Mouse (Mus musculus): ENCODE data around the gene Ercc5. TPM values are rescaled to one million over a fixed set of nuclear protein-coding genes. Genes with fewer than 3 reads are reported as not detected.

Ercc5 gene
- polyA plus RNA-seq, 2 experiments: 4.7 to 5.4 TPM

- Histone ChIP-seq H3K9me3 (ENCODE audit: control insufficient read depth, low read length) (no peaks in the 10 kb centered on the region), H3K36me3 (replicated peaks; ENCODE audit: control insufficient read depth, insufficient read depth, low read depth) (no peaks in the 10 kb centered on the region), H3K4me2 (ENCODE audit: low read depth) (no peak overlapping the region), H3K4me1 (replicated peaks; ENCODE audit: control insufficient read depth in 2 of 2, insufficient read depth in 2 of 2, low read length in 1 of 2) (peaks cover 0 to 1% of the 10 kb centered on the region in 2 experiments; a peak in 1 of 4 replicates), H3K4me3 (ENCODE audit: insufficient read depth in 1 of 2, low read depth in 2 of 2, low read length in 2 of 2) (no peak overlapping the region), H3K27ac (no peak overlapping the region), H3K27me3 (ENCODE audit: control insufficient read depth, insufficient read depth, low read length) (no peaks in the 10 kb centered on the region), H3K9ac (replicated peaks) (no peak overlapping the region)
- ATAC-seq (ENCODE audit: insufficient read depth) (no peak), DNase-seq (ENCODE audit: low read depth in 3 of 3, low spot score in 3 of 3) (no peak)
- 21% methylated on average over 3 of the region's 3 CpGs for WGBS (ENCODE audit: insufficient replicate concordance)
- TF ChIP-seq EP300 (IDR thresholded peaks at IDR 0.05; ENCODE audit: low read depth): no peak
- TF ChIP-seq CTCF (IDR thresholded peaks at IDR 0.05; ENCODE audit: low read depth): no peak
Observed at GRCm38 (mm10) chr1:44122256-44122655, 25.3 kb upstream of the Ercc5 start.

- no peaks in the 10 kb centered on the region for H3K36me3 ChIP-seq (replicated peaks; ENCODE audit: control insufficient read depth, insufficient read depth, low read depth)
- H3K9ac ChIP-seq (replicated peaks): no peak overlapping the region
- H3K4me3 ChIP-seq (ENCODE audit: insufficient read depth in 1 of 2, low read depth in 2 of 2, low read length in 2 of 2): no peak overlapping the region
- no peaks in the 10 kb centered on the region for H3K9me3 ChIP-seq (ENCODE audit: control insufficient read depth, low read length)
- WGBS (ENCODE audit: insufficient replicate concordance): 63% methylated on average over 4 of the region's 4 CpGs
- DNase-seq (ENCODE audit: low read depth in 3 of 3, low spot score in 3 of 3) (no peak), ATAC-seq (ENCODE audit: insufficient read depth) (no peak)
- TF ChIP-seq CTCF (IDR thresholded peaks at IDR 0.05; ENCODE audit: low read depth) (no peak), EP300 (IDR thresholded peaks at IDR 0.05; ENCODE audit: low read depth) (no peak)
- no peak overlapping the region for H3K4me2 ChIP-seq (ENCODE audit: low read depth)
- H3K27me3 ChIP-seq (ENCODE audit: control insufficient read depth, insufficient read depth, low read length): no peaks in the 10 kb centered on the region
- no peak overlapping the region for H3K27ac ChIP-seq
- no peaks in the 10 kb centered on the region for H3K4me1 ChIP-seq (replicated peaks; ENCODE audit: control insufficient read depth in 2 of 2, insufficient read depth in 2 of 2, low read length in 1 of 2)
Observed at GRCm38 (mm10) chr1:44125590-44125989, 22.0 kb upstream of the Ercc5 start.

- no peak for ATAC-seq (ENCODE audit: insufficient read depth)
- no peak for TF ChIP-seq EP300 (IDR thresholded peaks at IDR 0.05; ENCODE audit: low read depth)
- no peak for TF ChIP-seq CTCF (IDR thresholded peaks at IDR 0.05; ENCODE audit: low read depth)
Observed at GRCm38 (mm10) chr1:44129929-44130581, 17.5 kb upstream of the Ercc5 start.

GRCm38 (mm10) chr1:44140232-44140631 lies 7.3 kb upstream of the Ercc5 start:
- 55% methylated on average over 4 of the region's 4 CpGs for WGBS (ENCODE audit: insufficient replicate concordance)
- Histone ChIP-seq H3K4me3 (ENCODE audit: insufficient read depth in 1 of 2, low read depth in 2 of 2, low read length in 2 of 2) (no peak overlapping the region), H3K36me3 (replicated peaks; ENCODE audit: control insufficient read depth, insufficient read depth, low read depth) (no peaks in the 10 kb centered on the region), H3K27me3 (ENCODE audit: control insufficient read depth, insufficient read depth, low read length) (no peaks in the 10 kb centered on the region), H3K4me1 (replicated peaks; ENCODE audit: control insufficient read depth in 2 of 2, insufficient read depth in 2 of 2, low read length in 1 of 2) (no peaks in the 10 kb centered on the region), H3K27ac (no peak overlapping the region), H3K9me3 (ENCODE audit: control insufficient read depth, low read length) (no peaks in the 10 kb centered on the region), H3K9ac (replicated peaks) (no peak overlapping the region), H3K4me2 (ENCODE audit: low read depth) (no peak overlapping the region)
- DNase-seq (ENCODE audit: low read depth in 3 of 3, low spot score in 3 of 3) (no peak), ATAC-seq (ENCODE audit: insufficient read depth) (no peak)
- TF ChIP-seq EP300 (IDR thresholded peaks at IDR 0.05; ENCODE audit: low read depth) (no peak), CTCF (IDR thresholded peaks at IDR 0.05; ENCODE audit: low read depth) (no peak)

More at GRCm38 (mm10) chr1:44129929-44130581, 17.5 kb upstream of the Ercc5 start:
- no peak overlapping the region for H3K27ac ChIP-seq
- no peak overlapping the region for H3K9ac ChIP-seq (replicated peaks)
- 45% methylated on average over 4 of the region's 4 CpGs for WGBS (ENCODE audit: insufficient replicate concordance)
- H3K4me2 ChIP-seq (ENCODE audit: low read depth): no peak overlapping the region
- H3K4me3 ChIP-seq (ENCODE audit: insufficient read depth in 1 of 2, low read depth in 2 of 2, low read length in 2 of 2): no peak overlapping the region
- H3K36me3 ChIP-seq (replicated peaks; ENCODE audit: control insufficient read depth, insufficient read depth, low read depth): no peaks in the 10 kb centered on the region
- H3K4me1 ChIP-seq (replicated peaks; ENCODE audit: control insufficient read depth in 2 of 2, insufficient read depth in 2 of 2, low read length in 1 of 2): no peaks in the 10 kb centered on the region
- no peak for DNase-seq (ENCODE audit: low read depth in 3 of 3, low spot score in 3 of 3)
- no peaks in the 10 kb centered on the region for H3K9me3 ChIP-seq (ENCODE audit: control insufficient read depth, low read length)
- H3K27me3 ChIP-seq (ENCODE audit: control insufficient read depth, insufficient read depth, low read length): no peaks in the 10 kb centered on the region

GRCm38 (mm10) chr1:44142747-44143146 lies 4.8 kb upstream of the Ercc5 start:
- 64% methylated on average over 5 of the region's 5 CpGs for WGBS (ENCODE audit: insufficient replicate concordance)
- H3K4me3 ChIP-seq (ENCODE audit: insufficient read depth in 1 of 2, low read depth in 2 of 2, low read length in 2 of 2): no peak overlapping the region
- no peak overlapping the region for H3K4me2 ChIP-seq (ENCODE audit: low read depth)
- no peak overlapping the region for H3K9ac ChIP-seq (replicated peaks)
- no peaks in the 10 kb centered on the region for H3K36me3 ChIP-seq (replicated peaks; ENCODE audit: control insufficient read depth, insufficient read depth, low read depth)
- TF ChIP-seq EP300 (IDR thresholded peaks at IDR 0.05; ENCODE audit: low read depth) (no peak), CTCF (IDR thresholded peaks at IDR 0.05; ENCODE audit: low read depth) (no peak)
- DNase-seq (ENCODE audit: low read depth in 3 of 3, low spot score in 3 of 3) (no peak), ATAC-seq (ENCODE audit: insufficient read depth) (no peak)
- no peaks in the 10 kb centered on the region for H3K9me3 ChIP-seq (ENCODE audit: control insufficient read depth, low read length)
- no peaks in the 10 kb centered on the region for H3K27me3 ChIP-seq (ENCODE audit: control insufficient read depth, insufficient read depth, low read length)
- H3K27ac ChIP-seq: no peak overlapping the region
- H3K4me1 ChIP-seq (replicated peaks; ENCODE audit: control insufficient read depth in 2 of 2, insufficient read depth in 2 of 2, low read length in 1 of 2): peaks cover 0 to 3% of the 10 kb centered on the region in 2 experiments; a peak in 3 of 4 replicates

All from liver, embryonic 14.5 days (tissue).